Mouse (Mus musculus): ENCODE results near the gene Carmil1. TPM values are rescaled to one million over a fixed set of nuclear protein-coding genes. Genes with fewer than 3 reads are reported as not detected.

Carmil1 gene
- polyA plus RNA-seq, 1 experiment from 2014 or later = 48.6 TPM

DNA sequence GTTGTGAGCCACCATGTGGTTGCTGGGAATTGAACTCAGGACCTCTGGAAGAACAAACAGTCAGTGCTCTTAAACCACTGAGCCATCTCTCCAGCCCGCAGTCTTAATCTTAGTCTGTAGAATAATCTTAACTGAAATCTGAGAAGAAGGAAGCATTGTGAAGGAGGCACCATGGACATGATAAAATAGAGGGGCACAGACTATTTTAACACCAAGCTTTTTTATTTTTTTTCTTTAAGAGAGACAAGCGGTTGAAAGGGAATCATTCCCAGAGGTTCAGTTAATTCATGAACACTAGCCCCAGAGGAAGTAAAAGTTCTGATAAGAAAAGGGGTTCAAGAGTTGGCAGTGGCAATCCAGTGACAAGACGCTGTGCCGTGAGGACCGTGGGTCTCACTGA lies 15.8 kb downstream of the Carmil1 start:
- Histone ChIP-seq H3K4me3 (ENCODE audit: low read length) (no peak overlapping the region), H3K4me2 (replicated peaks; ENCODE audit: low read depth, low read length) (no peak overlapping the region), H3K36me3 (ENCODE audit: control insufficient read depth, insufficient read depth, low read length) (no peaks in the 10 kb centered on the region), H3K27me3 (ENCODE audit: control insufficient read depth, insufficient read depth, low read length) (no peaks in the 10 kb centered on the region), H3K4me1 (ENCODE audit: control insufficient read depth, insufficient read depth, low read length) (peaks cover 8% of the 10 kb centered on the region; the same call in 1 of the 2 replicates), H3K27ac (ENCODE audit: low read depth, low read length) (no peak overlapping the region), H3K9me3 (ENCODE audit: control insufficient read depth, low read length) (no peaks in the 10 kb centered on the region), H3K9ac (ENCODE audit: low read depth, low read length) (no peak overlapping the region)
- ATAC-seq (ENCODE audit: low FRiP score, low TSS enrichment) = no peak
- 86% methylated on average over 5 of the region's 5 CpGs for WGBS

DNA sequence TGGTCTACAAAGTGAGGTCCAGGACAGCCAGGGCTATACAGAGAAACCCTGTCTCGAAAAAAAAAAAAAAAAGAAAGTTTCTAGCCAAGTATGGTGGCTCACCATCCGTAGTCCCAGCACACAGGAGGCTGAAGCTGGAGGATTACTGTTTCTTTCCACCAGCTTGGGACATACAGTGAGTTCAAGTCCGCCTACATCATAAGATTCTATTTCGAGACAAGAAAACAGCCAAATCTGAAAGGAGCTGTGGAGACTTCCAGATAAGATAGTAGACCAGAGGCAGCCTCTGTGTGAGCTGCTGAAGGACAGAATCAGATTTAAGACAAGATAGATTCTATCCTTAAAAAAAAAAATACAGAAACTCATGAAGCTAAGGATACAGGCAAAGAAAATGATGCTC lies 17.0 kb downstream of the Carmil1 start:
- H3K9ac ChIP-seq (ENCODE audit: low read depth, low read length) = no peak overlapping the region
- H3K27me3 ChIP-seq (ENCODE audit: control insufficient read depth, insufficient read depth, low read length) = no peaks in the 10 kb centered on the region
- H3K27ac ChIP-seq (ENCODE audit: low read depth, low read length) = no peak overlapping the region
- H3K4me3 ChIP-seq (ENCODE audit: low read length) = no peak overlapping the region
- no peaks in the 10 kb centered on the region for H3K36me3 ChIP-seq (ENCODE audit: control insufficient read depth, insufficient read depth, low read length)
- no peak overlapping the region for H3K4me2 ChIP-seq (replicated peaks; ENCODE audit: low read depth, low read length)
- ATAC-seq (ENCODE audit: low FRiP score, low TSS enrichment) = no peak
- no peaks in the 10 kb centered on the region for H3K9me3 ChIP-seq (ENCODE audit: control insufficient read depth, low read length)
- WGBS = 91% methylated on average over 4 of the region's 4 CpGs
- peaks cover 8% of the 10 kb centered on the region; the same call in 1 of the 2 replicates for H3K4me1 ChIP-seq (ENCODE audit: control insufficient read depth, insufficient read depth, low read length)

DNA sequence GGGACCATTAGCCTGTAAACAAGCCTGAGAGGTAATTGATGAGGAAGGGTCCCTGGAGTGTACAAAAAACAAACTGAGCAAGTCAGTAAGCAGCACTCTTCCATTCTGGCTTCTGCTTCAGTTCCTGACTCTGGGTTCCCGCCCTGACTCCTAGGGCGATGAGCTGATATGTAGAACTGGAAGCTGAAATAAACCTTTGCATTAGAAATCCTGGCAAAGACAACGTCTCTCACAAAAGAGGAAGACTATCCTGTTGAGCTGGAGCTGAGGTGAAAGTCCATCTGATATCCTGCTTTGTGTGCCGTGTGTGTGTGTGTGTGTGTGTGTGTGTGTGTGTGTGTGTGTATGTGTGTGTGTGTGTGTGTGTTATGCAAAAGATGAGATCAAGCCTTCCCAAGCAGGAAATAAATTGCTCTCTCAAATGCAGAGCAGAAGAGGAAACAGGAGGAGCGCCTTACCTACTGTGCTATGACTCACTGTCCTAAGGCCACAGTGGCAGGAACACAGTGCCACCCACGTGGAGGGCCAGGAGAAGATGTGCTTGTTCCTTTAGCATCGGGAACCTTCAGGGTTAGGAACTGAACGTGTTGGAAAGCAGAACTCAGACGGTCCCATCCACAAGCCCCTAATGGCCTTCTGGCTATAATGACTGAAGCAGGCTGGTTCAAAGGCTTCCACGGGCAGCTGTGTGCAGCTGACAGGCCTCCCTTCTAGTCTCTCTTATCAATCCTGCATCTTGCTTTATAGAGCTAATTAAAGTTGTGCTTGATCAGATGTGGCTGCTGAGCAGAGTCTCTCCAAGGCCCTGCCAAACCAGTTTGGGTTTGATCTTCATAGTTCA lies 19.6 kb downstream of the Carmil1 start:
- no peaks in the 10 kb centered on the region for H3K27me3 ChIP-seq (ENCODE audit: control insufficient read depth, insufficient read depth, low read length)
- WGBS = 60% methylated on average over 10 of the region's 10 CpGs
- no peak overlapping the region for H3K4me3 ChIP-seq (ENCODE audit: low read length)
- H3K4me1 ChIP-seq (ENCODE audit: control insufficient read depth, insufficient read depth, low read length) = peaks cover 8% of the 10 kb centered on the region
- H3K36me3 ChIP-seq (ENCODE audit: control insufficient read depth, insufficient read depth, low read length) = no peaks in the 10 kb centered on the region
- H3K9ac ChIP-seq (ENCODE audit: low read depth, low read length) = no peak overlapping the region
- no peaks in the 10 kb centered on the region for H3K9me3 ChIP-seq (ENCODE audit: control insufficient read depth, low read length)
- no peak overlapping the region for H3K27ac ChIP-seq (ENCODE audit: low read depth, low read length)
- ATAC-seq (ENCODE audit: low FRiP score, low TSS enrichment) = peak; percentile 58; the same call in 1 of the 2 replicates
- no peak overlapping the region for H3K4me2 ChIP-seq (replicated peaks; ENCODE audit: low read depth, low read length)

GRCm38 (mm10) chr13:24257809-24258208 lies 22.8 kb downstream of the Carmil1 start:
- no peak for ATAC-seq (ENCODE audit: low FRiP score, low TSS enrichment)
- no peaks in the 10 kb centered on the region for H3K9me3 ChIP-seq (ENCODE audit: control insufficient read depth, low read length)
- H3K4me2 ChIP-seq (replicated peaks; ENCODE audit: low read depth, low read length) = no peak overlapping the region
- H3K36me3 ChIP-seq (ENCODE audit: control insufficient read depth, insufficient read depth, low read length) = no peaks in the 10 kb centered on the region
- no peaks in the 10 kb centered on the region for H3K27me3 ChIP-seq (ENCODE audit: control insufficient read depth, insufficient read depth, low read length)
- H3K4me1 ChIP-seq (ENCODE audit: control insufficient read depth, insufficient read depth, low read length) = peaks cover 7% of the 10 kb centered on the region
- 77% methylated on average over 6 of the region's 6 CpGs for WGBS
- H3K9ac ChIP-seq (ENCODE audit: low read depth, low read length) = no peak overlapping the region
- H3K27ac ChIP-seq (ENCODE audit: low read depth, low read length) = no peak overlapping the region
- no peak overlapping the region for H3K4me3 ChIP-seq (ENCODE audit: low read length)

GRCm38 (mm10) chr13:24253989-24254388 lies 26.6 kb downstream of the Carmil1 start:
- no peak for ATAC-seq (ENCODE audit: low FRiP score, low TSS enrichment)
- Histone ChIP-seq H3K36me3 (ENCODE audit: control insufficient read depth, insufficient read depth, low read length) (no peaks in the 10 kb centered on the region), H3K4me2 (replicated peaks; ENCODE audit: low read depth, low read length) (no peak overlapping the region), H3K27me3 (ENCODE audit: control insufficient read depth, insufficient read depth, low read length) (no peaks in the 10 kb centered on the region), H3K4me1 (ENCODE audit: control insufficient read depth, insufficient read depth, low read length) (no peaks in the 10 kb centered on the region; the same call in none of the 2 replicates), H3K9ac (ENCODE audit: low read depth, low read length) (no peak overlapping the region), H3K4me3 (ENCODE audit: low read length) (no peak overlapping the region), H3K9me3 (ENCODE audit: control insufficient read depth, low read length) (no peaks in the 10 kb centered on the region), H3K27ac (ENCODE audit: low read depth, low read length) (no peak overlapping the region)
- WGBS = 35% methylated on average over 2 of the region's 2 CpGs

- H3K4me2 ChIP-seq (replicated peaks; ENCODE audit: low read depth, low read length) = no peak overlapping the region
- ATAC-seq (ENCODE audit: low FRiP score, low TSS enrichment) = no peak
- H3K36me3 ChIP-seq (ENCODE audit: control insufficient read depth, insufficient read depth, low read length) = no peaks in the 10 kb centered on the region
- no peak overlapping the region for H3K9ac ChIP-seq (ENCODE audit: low read depth, low read length)
- WGBS = 89% methylated on average over 3 of the region's 3 CpGs
- no peaks in the 10 kb centered on the region for H3K27me3 ChIP-seq (ENCODE audit: control insufficient read depth, insufficient read depth, low read length)
- H3K27ac ChIP-seq (ENCODE audit: low read depth, low read length) = no peak overlapping the region
- H3K9me3 ChIP-seq (ENCODE audit: control insufficient read depth, low read length) = no peaks in the 10 kb centered on the region
- no peaks in the 10 kb centered on the region; the same call in none of the 2 replicates for H3K4me1 ChIP-seq (ENCODE audit: control insufficient read depth, insufficient read depth, low read length)
- no peak overlapping the region for H3K4me3 ChIP-seq (ENCODE audit: low read length)
These were observed 27.0 kb downstream of the Carmil1 start for GRCm38 (mm10) chr13:24253551-24253950.

GRCm38 (mm10) chr13:24251236-24251635 lies 29.4 kb downstream of the Carmil1 start:
- no peak for ATAC-seq (ENCODE audit: low FRiP score, low TSS enrichment)

GRCm38 (mm10) chr13:24247928-24248327 lies 32.7 kb downstream of the Carmil1 start:
- Histone ChIP-seq H3K36me3 (ENCODE audit: control insufficient read depth, insufficient read depth, low read length) (no peaks in the 10 kb centered on the region), H3K9ac (ENCODE audit: low read depth, low read length) (no peak overlapping the region), H3K9me3 (ENCODE audit: control insufficient read depth, low read length) (no peaks in the 10 kb centered on the region), H3K4me1 (ENCODE audit: control insufficient read depth, insufficient read depth, low read length) (peaks cover 5% of the 10 kb centered on the region), H3K4me3 (ENCODE audit: low read length) (no peak overlapping the region), H3K4me2 (replicated peaks; ENCODE audit: low read depth, low read length) (no peak overlapping the region), H3K27ac (ENCODE audit: low read depth, low read length) (no peak overlapping the region), H3K27me3 (ENCODE audit: control insufficient read depth, insufficient read depth, low read length) (no peaks in the 10 kb centered on the region)
- no peak for ATAC-seq (ENCODE audit: low FRiP score, low TSS enrichment)
- WGBS = 67% methylated on average over 5 of the region's 5 CpGs

More at GRCm38 (mm10) chr13:24251236-24251635, 29.4 kb downstream of the Carmil1 start:
- Histone ChIP-seq H3K4me2 (replicated peaks; ENCODE audit: low read depth, low read length) (no peak overlapping the region), H3K27me3 (ENCODE audit: control insufficient read depth, insufficient read depth, low read length) (no peaks in the 10 kb centered on the region), H3K4me3 (ENCODE audit: low read length) (no peak overlapping the region), H3K9me3 (ENCODE audit: control insufficient read depth, low read length) (no peaks in the 10 kb centered on the region), H3K9ac (ENCODE audit: low read depth, low read length) (no peak overlapping the region), H3K4me1 (ENCODE audit: control insufficient read depth, insufficient read depth, low read length) (no peaks in the 10 kb centered on the region), H3K36me3 (ENCODE audit: control insufficient read depth, insufficient read depth, low read length) (no peaks in the 10 kb centered on the region), H3K27ac (ENCODE audit: low read depth, low read length) (no peak overlapping the region)
- WGBS = 94% methylated on average over 7 of the region's 7 CpGs

DNA sequence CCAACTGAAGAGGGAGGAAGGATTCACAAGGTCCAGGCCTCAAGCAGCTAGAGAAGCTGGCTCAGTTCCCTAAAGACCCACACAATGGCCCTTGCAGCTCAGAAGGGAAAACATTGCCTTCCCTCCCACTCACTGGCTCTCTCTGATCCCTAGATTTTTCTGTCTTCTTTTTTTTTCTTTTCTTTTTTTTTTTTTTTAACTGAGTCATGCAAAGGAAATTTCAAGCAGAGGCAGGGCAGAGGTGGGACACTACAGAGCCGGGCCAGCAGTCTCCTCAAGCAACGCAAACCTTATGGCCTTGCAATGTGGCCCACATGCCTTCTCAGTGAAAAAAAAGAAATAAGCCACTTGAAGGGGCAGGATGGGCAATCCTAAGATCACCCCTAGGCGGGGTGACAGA lies 33.2 kb downstream of the Carmil1 start:
- Histone ChIP-seq H3K9ac (ENCODE audit: low read depth, low read length) (no peak overlapping the region), H3K4me2 (replicated peaks; ENCODE audit: low read depth, low read length) (no peak overlapping the region), H3K36me3 (ENCODE audit: control insufficient read depth, insufficient read depth, low read length) (no peaks in the 10 kb centered on the region), H3K9me3 (ENCODE audit: control insufficient read depth, low read length) (no peaks in the 10 kb centered on the region), H3K4me1 (ENCODE audit: control insufficient read depth, insufficient read depth, low read length) (peaks cover 10% of the 10 kb centered on the region), H3K27me3 (ENCODE audit: control insufficient read depth, insufficient read depth, low read length) (no peaks in the 10 kb centered on the region), H3K4me3 (ENCODE audit: low read length) (no peak overlapping the region), H3K27ac (ENCODE audit: low read depth, low read length) (no peak overlapping the region)
- ATAC-seq (ENCODE audit: low FRiP score, low TSS enrichment) = no peak
- 64% methylated on average over 3 of the region's 3 CpGs for WGBS

Measured in kidney, embryonic 14.5 days (tissue).